Mouse (Mus musculus) retina, postnatal 7 days (tissue): Measurements from ENCODE around the gene Sec31b.

Experiments
- DNase-seq: peaks from one replicate; pipeline ENCODE4 v3.0.0-alpha.2; 2012; ENCODE audit warnings: low read depth, low spot score

Gene Sec31b

GRCm38 (mm10) chr19:44530018-44530417 is 15.6 kb downstream of the Sec31b start:
- DNase-seq: no peak

- DNase-seq: no peak
These were observed 20.0 kb downstream of the Sec31b start for GRCm38 (mm10) chr19:44525551-44526205.

GRCm38 (mm10) chr19:44519152-44519551 is 26.5 kb downstream of the Sec31b start:
- DNase-seq: no peak

- no peak for DNase-seq
These were observed 27.5 kb downstream of the Sec31b start for GRCm38 (mm10) chr19:44517996-44518768.

- no peak for DNase-seq
These were observed 29.9 kb downstream of the Sec31b start for GRCm38 (mm10) chr19:44515769-44516168.

GRCm38 (mm10) chr19:44514521-44515451 is 30.9 kb downstream of the Sec31b start:
- DNase-seq: no peak

- no peak for DNase-seq
These were observed 31.7 kb downstream of the Sec31b start for GRCm38 (mm10) chr19:44513921-44514482.

GRCm38 (mm10) chr19:44513054-44513833 is 32.4 kb downstream of the Sec31b start:
- peak; percentile 34 for DNase-seq

GRCm38 (mm10) chr19:44512601-44513000 is 33.1 kb downstream of the Sec31b start:
- no peak for DNase-seq

- no peak for DNase-seq
These were observed 34.0 kb downstream of the Sec31b start for GRCm38 (mm10) chr19:44511451-44512231.

GRCm38 (mm10) chr19:44510534-44511175 is 35.0 kb downstream of the Sec31b start:
- no peak for DNase-seq

- no peak for DNase-seq
These were observed 42.9 kb downstream of the Sec31b start for GRCm38 (mm10) chr19:44502741-44503140.

GRCm38 (mm10) chr19:44501925-44502324 is 43.7 kb downstream of the Sec31b start:
- DNase-seq: no peak

GRCm38 (mm10) chr19:44500240-44500639 is 45.4 kb downstream of the Sec31b start:
- no peak for DNase-seq

GRCm38 (mm10) chr19:44498936-44499335 is 46.7 kb downstream of the Sec31b start:
- DNase-seq: no peak

GRCm38 (mm10) chr19:44496941-44497340 is 48.7 kb downstream of the Sec31b start:
- DNase-seq: no peak

GRCm38 (mm10) chr19:44496511-44496910 is 49.2 kb downstream of the Sec31b start:
- DNase-seq: no peak

GRCm38 (mm10) chr19:44493128-44493527 is 52.5 kb downstream of the Sec31b start, which contains the start of gene Wnt8b:
Gene Wnt8b, plus strand, starts transcription at chr19:44493472.
- DNase-seq: no peak

- DNase-seq: no peak
These were observed 58.4 kb downstream of the Sec31b start for GRCm38 (mm10) chr19:44487266-44487665.
